Mouse (Mus musculus) CD8-positive naive resting alpha-beta T cell, adult 57 days (primary cell): ENCODE results near the gene Slc3a2. TPM values are rescaled to one million over a fixed set of nuclear protein-coding genes. Genes with fewer than 3 reads are reported as not detected.

Experiments used
- total RNA-seq: library from RNA; stranded (reverse); gene quantifications from one replicate; pipeline ENCODE4 v1.2.4, GENCODE M21; 2023

Gene Slc3a2
- total RNA-seq = 222 TPM

DNA sequence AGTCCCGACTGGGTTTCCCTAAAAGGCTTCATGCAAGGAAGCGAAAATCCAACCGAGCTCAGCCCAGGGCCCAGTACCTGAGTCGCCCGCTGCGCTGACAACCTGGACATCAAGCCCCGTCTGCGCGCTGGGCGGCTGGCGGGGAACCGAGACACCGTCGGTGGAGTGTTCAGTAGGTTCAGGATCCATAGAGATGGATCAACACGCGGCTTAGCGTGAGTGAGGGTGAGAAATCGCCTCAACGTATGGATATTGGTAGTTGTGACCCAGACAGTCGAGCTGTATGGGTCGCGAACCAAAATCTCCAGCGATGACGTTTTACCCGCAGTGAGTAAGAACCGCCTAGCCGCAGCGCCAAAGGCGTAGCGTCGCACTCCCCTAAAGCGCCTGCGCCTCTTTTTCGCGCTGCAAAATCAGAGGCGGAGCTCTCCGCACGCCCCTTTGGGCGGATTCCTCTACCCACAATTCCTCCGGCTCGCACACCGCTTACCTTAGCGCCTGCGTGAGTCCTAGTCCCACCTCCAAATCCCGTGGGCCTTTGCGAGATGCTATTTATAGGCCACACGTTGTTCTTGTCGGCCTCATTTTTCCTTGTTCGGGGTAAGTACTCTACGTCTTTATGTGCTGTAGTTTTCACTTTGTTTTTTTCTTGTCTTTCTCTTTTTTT, at the start of gene Slc3a2:
TSS of gene Slc3a2 (minus strand) at position 463 of the 667 bp plus-strand sequence.

GRCm38 (mm10) chr19:8770567-8771270, 47.5 kb upstream of the Slc3a2 start, which contains the start of gene Tmem223:
Tmem223 (plus strand) TSS chr19:8770996.

DNA sequence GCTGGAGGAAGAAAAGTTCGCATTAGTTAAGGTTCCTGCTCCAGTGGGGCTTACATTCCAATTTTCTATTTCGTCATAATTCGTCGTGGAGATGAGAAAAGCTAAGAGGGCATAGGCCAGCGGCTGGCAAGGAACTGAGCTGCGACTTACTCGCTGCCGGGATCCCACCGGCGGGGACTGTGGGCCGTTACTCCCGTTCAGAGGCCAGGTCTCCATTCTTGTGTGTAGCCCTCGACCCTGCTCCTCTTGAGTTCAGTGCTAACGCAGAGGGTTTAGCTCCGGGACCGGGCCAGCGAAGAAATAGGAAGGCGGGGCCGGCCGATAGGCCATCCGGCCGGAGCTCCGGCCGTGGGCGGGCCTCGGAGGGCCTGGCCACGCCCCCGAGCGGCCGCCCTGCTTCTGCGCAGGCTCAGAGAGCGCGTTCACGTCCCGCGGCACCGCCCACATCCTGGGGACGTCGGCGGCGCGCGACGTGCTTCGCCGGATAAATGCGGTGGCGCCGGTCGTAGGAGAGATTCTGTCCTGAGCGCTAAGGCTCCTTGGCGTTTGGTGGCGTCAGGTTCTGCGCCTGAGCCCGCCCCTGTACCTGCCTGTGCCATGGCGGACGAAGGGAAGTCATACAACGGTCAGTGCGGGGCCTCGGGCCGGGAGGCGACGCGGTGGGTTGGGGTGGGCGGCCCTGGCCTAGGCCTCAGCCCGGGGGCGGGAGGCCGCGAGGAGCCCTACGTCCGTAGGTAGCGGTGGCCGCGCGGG, 33.6 kb upstream of the Slc3a2 start, which contains the start of gene Nxf1:
TSS of gene Nxf1 (plus strand) at position 439 of the 753 bp plus-strand sequence.

DNA sequence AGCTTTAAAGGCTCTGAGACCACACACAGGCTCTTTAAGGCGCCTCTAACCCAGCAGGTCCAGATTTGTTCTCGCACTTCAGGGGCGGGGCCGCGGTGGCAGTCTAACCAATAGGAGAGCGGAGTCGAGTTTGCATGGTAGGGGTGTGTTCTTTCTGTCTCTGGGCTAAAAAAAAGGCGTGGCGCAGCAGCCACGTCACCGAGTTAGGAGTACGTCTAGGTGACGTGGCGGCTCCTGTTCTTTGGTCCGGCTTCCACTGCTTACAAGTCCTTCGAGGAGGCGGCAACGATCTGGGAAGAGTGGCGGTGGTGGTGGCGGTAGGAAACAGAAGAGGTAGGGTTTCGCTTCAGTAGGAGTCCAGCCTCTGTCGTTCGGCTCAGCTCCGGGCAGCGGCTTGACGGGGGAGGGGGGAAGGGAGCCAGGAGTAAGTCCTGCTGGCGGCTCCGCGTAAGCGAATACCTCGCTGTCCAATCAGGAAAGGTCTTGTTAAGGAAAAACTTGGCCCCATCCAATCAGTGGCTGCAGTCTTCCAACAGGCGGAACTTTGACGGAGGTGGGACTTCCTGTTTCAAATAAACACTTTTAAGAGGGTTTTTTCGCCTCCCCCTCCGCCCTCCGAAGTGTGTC, 18.2 kb upstream of the Slc3a2 start, which contains the start of gene Stx5a:
TSS of gene Stx5a (plus strand) at position 171 of the 627 bp plus-strand sequence.

GRCm38 (mm10) chr19:8740603-8741002, 17.4 kb upstream of the Slc3a2 start, which contains the start of gene 1700092M07Rik:
1700092M07Rik (plus strand) TSS chr19:8740718.

GRCm38 (mm10) chr19:8735389-8736159, 12.4 kb upstream of the Slc3a2 start, which contains the start of gene Wdr74:
Wdr74 (plus strand) TSS chr19:8735827.

GRCm38 (mm10) chr19:8663360-8663839, 59.8 kb downstream of the Slc3a2 start, which contains the start of gene Chrm1:
Chrm1 (plus strand) TSS chr19:8663789.

Other genes starting within 250 kb of the Slc3a2 start
- not detected for gene Slc22a8, start 132.1 kb downstream of the Slc3a2 start, total RNA-seq
- not detected for gene Slc22a6, start 105.3 kb downstream of the Slc3a2 start, total RNA-seq
- gene Chrm1, start 59.6 kb downstream of the Slc3a2 start, total RNA-seq = not detected
- gene Wdr74, start 12.5 kb upstream of the Slc3a2 start, total RNA-seq = 116 TPM
- 10.2 TPM for gene 1700092M07Rik, start 17.3 kb upstream of the Slc3a2 start, total RNA-seq
- 221 TPM for gene Stx5a, start 18.0 kb upstream of the Slc3a2 start, total RNA-seq
- 393 TPM for gene Nxf1, start 33.7 kb upstream of the Slc3a2 start, total RNA-seq
- gene Tmem223, start 47.6 kb upstream of the Slc3a2 start, total RNA-seq = 39.0 TPM
- 75.2 TPM for gene Tmem179b, start 51.1 kb upstream of the Slc3a2 start, total RNA-seq
- 10.3 TPM for gene Taf6l, start 63.0 kb upstream of the Slc3a2 start, total RNA-seq
- gene Polr2g, start 75.2 kb upstream of the Slc3a2 start, total RNA-seq = 59.8 TPM
- gene Zbtb3, start 79.2 kb upstream of the Slc3a2 start, total RNA-seq = 0.58 TPM
- 22.9 TPM for gene Ttc9c, start 96.0 kb upstream of the Slc3a2 start, total RNA-seq
- gene Hnrnpul2, start 96.6 kb upstream of the Slc3a2 start, total RNA-seq = 99.6 TPM
- 16.8 TPM for gene AC129217.1, start 106.4 kb upstream of the Slc3a2 start, total RNA-seq
- 41.8 TPM for gene Bscl2, start 114.1 kb upstream of the Slc3a2 start, total RNA-seq
- not detected for gene Gng3, start 115.8 kb upstream of the Slc3a2 start, total RNA-seq
- gene Lrrn4cl, start 127.4 kb upstream of the Slc3a2 start, total RNA-seq = 0.61 TPM
- 113 TPM for gene Ubxn1, start 148.1 kb upstream of the Slc3a2 start, total RNA-seq
- 31.5 TPM for gene Uqcc3, start 157.6 kb upstream of the Slc3a2 start, total RNA-seq
- 9.4 TPM for gene Lbhd1, start 160.4 kb upstream of the Slc3a2 start, total RNA-seq
- not detected for gene Gm49403, start 160.6 kb upstream of the Slc3a2 start, total RNA-seq
- 33.6 TPM for gene 1810009A15Rik, start 165.5 kb upstream of the Slc3a2 start, total RNA-seq
- 7.6 TPM for gene Gm49416, start 165.6 kb upstream of the Slc3a2 start, total RNA-seq
- gene Ints5, start 169.6 kb upstream of the Slc3a2 start, total RNA-seq = 21.6 TPM
- gene Ganab, start 174.7 kb upstream of the Slc3a2 start, total RNA-seq = 152 TPM
- 60.9 TPM for gene B3gat3, start 197.0 kb upstream of the Slc3a2 start, total RNA-seq
- 6.9 TPM for gene Rom1, start 206.0 kb upstream of the Slc3a2 start, total RNA-seq
- gene Eml3, start 206.2 kb upstream of the Slc3a2 start, total RNA-seq = 86.8 TPM
- gene Mta2, start 218.5 kb upstream of the Slc3a2 start, total RNA-seq = 164 TPM
- 42.6 TPM for gene Tut1, start 230.5 kb upstream of the Slc3a2 start, total RNA-seq
- 614 TPM for gene Eef1g, start 243.7 kb upstream of the Slc3a2 start, total RNA-seq